Mouse (Mus musculus) heart, embryonic 12.5 days (tissue): ENCODE measurements around the gene Sqstm1. TPM values are rescaled to one million over a fixed set of nuclear protein-coding genes. Genes with fewer than 3 reads are reported as not detected.

ENCODE experiments used
- ATAC-seq: fragments of 200-750 bp; cut with Nextera tagmentation; 2 replicates; pipeline ENCODE4 v1.8.0; 2017; ENCODE audit warnings: moderate TSS enrichment, moderate library complexity; ENCODE audit not compliant: insufficient number of reproducible peaks, low FRiP score
- H3K27ac ChIP-seq: fragments of 300-500 bp; sonication (generic); 2 replicates; pipeline ENCODE4 v1.5.1; 2016; ENCODE audit warnings: mild to moderate bottlenecking, moderate library complexity; ENCODE audit not compliant: poor library complexity, severe bottlenecking
- H3K27me3 ChIP-seq: fragments of 300-500 bp; sonication (generic); replicated peaks from 2 replicates; pipeline ENCODE4 v1.6.1; 2016; ENCODE audit warnings: mild to moderate bottlenecking, moderate library complexity
- H3K36me3 ChIP-seq: fragments of 300-500 bp; sonication (generic); 2 replicates; pipeline ENCODE4 v1.6.1; 2016; ENCODE audit warnings: mild to moderate bottlenecking, moderate library complexity
- H3K4me1 ChIP-seq: fragments of 300-500 bp; sonication (generic); replicated peaks from 2 replicates; pipeline ENCODE4 v1.6.1; 2016; ENCODE audit warnings: mild to moderate bottlenecking
- H3K4me2 ChIP-seq: fragments of 300-500 bp; sonication (generic); 2 replicates; pipeline ENCODE4 v1.6.1; 2016; ENCODE audit warnings: mild to moderate bottlenecking, moderate library complexity
- H3K4me3 ChIP-seq: fragments of 300-500 bp; sonication (generic); 2 replicates; pipeline ENCODE4 v1.5.1; 2016; ENCODE audit warnings: mild to moderate bottlenecking
- H3K9ac ChIP-seq: fragments of 300-500 bp; sonication (generic); 2 replicates; pipeline ENCODE4 v1.6.1; 2016; ENCODE audit warnings: mild to moderate bottlenecking, moderate library complexity
- H3K9me3 ChIP-seq: fragments of 300-500 bp; sonication (generic); replicated peaks from 2 replicates; pipeline ENCODE4 v1.6.1; 2016; ENCODE audit warnings: mild to moderate bottlenecking, moderate library complexity
- WGBS: fragments of 180-500 bp; shearing (Covaris S2); methylation state at CpG from one replicate; pipeline ENCODE4 v1.1.7; 2016; 5-methylcytosine and 5-hydroxymethylcytosine counted together
- polyA plus RNA-seq: library from polyadenylated mRNA; unstranded; fragments of >200 nt; fragmentation: Nextera tagmentation; extraction: Ambion mirVana; gene quantifications from 2 replicates; pipeline ENCODE4 v1.2.1, GENCODE M21; 2016

Gene Sqstm1
- polyA plus RNA-seq, 1 experiment from 2014 or later = 209 TPM

GRCm38 (mm10) chr11:50228772-50229171 lies 18.1 kb upstream of the Sqstm1 start:
- 40% methylated on average over 3 of the region's 3 CpGs for WGBS
- Histone ChIP-seq H3K27me3 (peaks cover 36% of the 10 kb centered on the region), H3K9me3 (no peaks in the 10 kb centered on the region), H3K36me3 (peaks cover 29% of the 10 kb centered on the region), H3K27ac (no peak overlapping the region), H3K4me1 (peaks cover 31% of the 10 kb centered on the region), H3K4me2 (no peak overlapping the region), H3K4me3 (no peak overlapping the region), H3K9ac (peak overlapping the region; percentile 9; the same call in 1 of the 2 replicates)
- no peak for ATAC-seq

- H3K36me3 ChIP-seq = peaks cover 18% of the 10 kb centered on the region
- H3K27ac ChIP-seq = no peak overlapping the region
- no peak for ATAC-seq
- H3K4me3 ChIP-seq = no peak overlapping the region
- WGBS = 94% methylated on average over 4 of the region's 4 CpGs
- no peak overlapping the region for H3K9ac ChIP-seq
- no peak overlapping the region for H3K4me2 ChIP-seq
- H3K27me3 ChIP-seq = peaks cover 32% of the 10 kb centered on the region
- H3K9me3 ChIP-seq = no peaks in the 10 kb centered on the region
- peaks cover 31% of the 10 kb centered on the region for H3K4me1 ChIP-seq
These were observed 17.1 kb upstream of the Sqstm1 start for GRCm38 (mm10) chr11:50227736-50228135.

DNA sequence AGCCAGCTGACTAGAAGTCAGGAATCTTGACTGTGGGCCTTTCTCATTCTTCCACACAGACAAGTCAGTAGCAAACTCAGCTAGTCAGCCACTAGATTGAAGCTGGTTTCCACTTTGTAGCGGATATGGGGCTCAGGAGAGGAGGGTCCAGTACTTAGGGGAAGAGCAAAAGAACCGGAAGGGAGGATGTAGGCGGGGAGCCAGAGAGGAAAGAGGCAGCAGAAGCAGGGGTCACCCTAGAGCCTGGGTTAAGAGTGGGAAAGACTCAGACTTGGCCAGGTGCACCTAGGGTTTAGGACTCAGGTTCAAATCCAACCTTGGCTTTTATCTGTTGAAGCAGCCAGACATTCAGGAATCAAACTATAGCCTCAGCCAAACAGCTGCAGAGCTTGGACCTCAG lies 16.6 kb upstream of the Sqstm1 start:
- Histone ChIP-seq H3K36me3 (peaks cover 13% of the 10 kb centered on the region), H3K27me3 (peaks cover 26% of the 10 kb centered on the region), H3K4me1 (peaks cover 31% of the 10 kb centered on the region), H3K4me3 (0 out of 2 replicates have a peak overlapping the region, but pooled peaks have one; percentile 95), H3K9me3 (no peaks in the 10 kb centered on the region), H3K4me2 (peak overlapping the region; percentile 94), H3K27ac (peak overlapping the region; percentile 75; the same call in 1 of the 2 replicates), H3K9ac (no peak overlapping the region; the same call in 1 of the 2 replicates)
- ATAC-seq = no peak
- WGBS = 63% methylated on average over 3 of the region's 3 CpGs

DNA sequence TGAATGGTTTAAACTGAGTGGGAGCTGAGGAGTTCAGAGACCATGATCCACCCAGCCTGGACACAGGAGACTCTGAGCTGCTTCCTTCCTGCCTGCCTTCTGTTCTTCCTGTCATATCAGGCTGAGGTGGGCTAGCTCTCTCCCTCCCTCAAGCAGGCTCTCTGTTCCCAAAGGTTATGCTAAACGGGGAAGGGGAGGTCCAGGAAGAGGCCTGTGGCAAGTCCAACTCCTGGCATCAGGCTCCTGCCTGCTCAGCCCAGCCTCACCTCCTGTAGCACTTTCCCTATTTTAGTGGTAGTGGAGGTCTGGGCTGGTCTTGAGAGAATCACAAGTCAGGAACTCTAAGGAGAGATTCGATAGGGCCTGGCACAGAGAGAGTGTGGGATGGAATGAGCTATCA lies 15.8 kb upstream of the Sqstm1 start:
- WGBS = 37% methylated on average over 2 of the region's 2 CpGs
- Histone ChIP-seq H3K9ac (peak overlapping the region; percentile 98), H3K4me3 (peak overlapping the region; percentile 95), H3K4me1 (peaks cover 31% of the 10 kb centered on the region), H3K27ac (peak overlapping the region; percentile 75), H3K27me3 (peaks cover 24% of the 10 kb centered on the region), H3K36me3 (peaks cover 8% of the 10 kb centered on the region; the same call in 1 of the 2 replicates), H3K4me2 (peak overlapping the region; percentile 94), H3K9me3 (no peaks in the 10 kb centered on the region)
- ATAC-seq = no peak

- peaks cover 22% of the 10 kb centered on the region for H3K27me3 ChIP-seq
- ATAC-seq = peak; percentile 20
- WGBS = 3% methylated on average over 34 of the region's 34 CpGs
- H3K9me3 ChIP-seq = no peaks in the 10 kb centered on the region
- H3K36me3 ChIP-seq = peaks cover 6% of the 10 kb centered on the region; the same call in 1 of the 2 replicates
- H3K4me3 ChIP-seq = peak overlapping the region; percentile 95
- peak overlapping the region; percentile 75 for H3K27ac ChIP-seq
- peak overlapping the region; percentile 98 for H3K9ac ChIP-seq
- peaks cover 28% of the 10 kb centered on the region for H3K4me1 ChIP-seq
- peak overlapping the region; percentile 94 for H3K4me2 ChIP-seq
These were observed 15.2 kb upstream of the Sqstm1 start for GRCm38 (mm10) chr11:50225611-50226378.

DNA sequence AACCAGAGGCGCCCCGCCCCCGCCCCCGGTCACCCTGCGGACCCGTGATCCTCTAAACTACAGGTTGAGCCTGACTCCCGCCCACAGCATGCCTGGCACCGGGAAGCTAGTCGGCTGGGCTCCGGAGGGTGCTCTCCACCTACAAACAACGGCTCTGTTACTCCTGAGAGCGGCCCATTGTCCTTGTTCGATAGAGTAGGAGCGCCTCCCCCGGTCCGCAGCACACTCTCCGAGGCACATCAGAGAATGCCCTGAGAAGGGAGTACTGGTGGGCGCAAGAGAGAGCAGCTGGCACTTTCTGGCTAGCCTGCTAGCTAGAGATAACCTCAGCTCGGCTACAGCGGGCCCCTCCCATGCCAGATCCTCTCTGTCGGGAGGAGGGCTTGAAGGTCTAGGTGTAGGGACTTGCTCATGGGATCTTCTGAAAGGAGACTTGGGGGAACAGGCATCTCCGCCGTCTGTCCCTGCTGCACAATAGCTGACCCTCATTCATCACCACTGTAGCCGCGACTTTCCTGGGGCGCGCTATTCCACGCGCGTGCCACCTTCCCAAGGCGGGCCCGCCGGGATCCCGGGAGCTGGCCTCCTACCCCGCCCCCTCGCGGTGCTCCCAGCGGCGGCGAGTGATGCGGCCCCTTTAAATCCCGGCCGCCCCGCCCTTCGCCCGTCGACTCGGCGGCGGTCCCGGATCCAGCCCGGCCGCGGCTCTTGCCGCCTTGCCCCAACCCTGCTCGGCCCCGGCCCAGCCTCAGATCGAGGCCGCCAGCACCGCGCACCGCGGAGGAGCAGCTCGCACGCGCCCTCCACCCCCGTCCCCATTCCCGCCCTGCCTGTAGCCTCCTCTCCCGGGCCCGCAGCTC lies 14.3 kb upstream of the Sqstm1 start:
- H3K4me1 ChIP-seq = peaks cover 25% of the 10 kb centered on the region
- peaks cover 3% of the 10 kb centered on the region; the same call in 1 of the 2 replicates for H3K36me3 ChIP-seq
- peak overlapping the region; percentile 98 for H3K9ac ChIP-seq
- under 1% methylated on average over 70 of the region's 70 CpGs for WGBS
- H3K4me3 ChIP-seq = peak overlapping the region; percentile 95
- H3K9me3 ChIP-seq = no peaks in the 10 kb centered on the region
- peak overlapping the region; percentile 75 for H3K27ac ChIP-seq
- peak overlapping the region; percentile 94 for H3K4me2 ChIP-seq
- H3K27me3 ChIP-seq = peaks cover 13% of the 10 kb centered on the region; the same call in 1 of the 2 replicates
- peak; percentile 92 for ATAC-seq

- no peaks in the 10 kb centered on the region for H3K9me3 ChIP-seq
- H3K36me3 ChIP-seq = peaks cover 3% of the 10 kb centered on the region; the same call in 1 of the 2 replicates
- H3K4me2 ChIP-seq = peak overlapping the region; percentile 94
- H3K27me3 ChIP-seq = peaks cover 5% of the 10 kb centered on the region; the same call in 1 of the 2 replicates
- 9% methylated on average over 17 of the region's 17 CpGs for WGBS
- peak overlapping the region; percentile 95 for H3K4me3 ChIP-seq
- no peak for ATAC-seq
- peak overlapping the region; percentile 98 for H3K9ac ChIP-seq
- peaks cover 24% of the 10 kb centered on the region for H3K4me1 ChIP-seq
- H3K27ac ChIP-seq = peak overlapping the region; percentile 75
These were observed 13.4 kb upstream of the Sqstm1 start for GRCm38 (mm10) chr11:50223783-50224662.

DNA sequence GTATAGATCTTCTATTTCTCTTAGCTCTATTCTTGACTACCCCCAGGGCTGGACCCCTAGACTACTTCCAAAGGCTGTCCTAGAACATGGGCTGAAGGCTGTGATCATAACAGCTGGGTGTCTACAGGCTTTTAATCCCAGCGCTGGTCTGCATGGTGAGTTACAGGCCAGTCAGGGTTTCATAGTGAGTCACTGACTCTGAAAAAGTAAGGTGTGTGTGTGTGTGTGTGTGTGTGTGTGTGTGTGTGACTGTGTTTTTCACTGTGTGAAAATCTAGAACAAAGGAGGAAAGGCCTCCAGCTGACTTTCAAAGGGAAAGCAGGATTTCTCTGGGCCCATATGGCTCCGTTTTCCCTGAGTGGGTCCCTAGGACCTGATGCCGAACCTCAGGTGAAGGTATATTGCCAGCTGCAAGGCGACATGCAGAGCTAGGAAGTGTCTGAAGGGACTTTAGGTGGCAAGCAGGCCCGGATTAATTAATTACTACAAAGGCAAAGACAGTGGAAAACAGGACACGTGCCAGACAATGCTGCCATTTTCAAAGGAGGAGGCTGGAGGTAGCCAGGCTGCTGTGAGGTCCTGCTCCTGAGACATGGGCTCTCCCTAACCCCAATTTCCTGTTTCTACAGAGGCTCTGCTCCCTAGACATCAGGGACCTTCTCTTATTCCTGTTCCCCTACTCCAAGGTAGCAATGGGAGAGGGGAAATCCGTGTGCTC lies 12.1 kb upstream of the Sqstm1 start:
- Histone ChIP-seq H3K27ac (no peak overlapping the region), H3K36me3 (no peaks in the 10 kb centered on the region), H3K4me2 (no peak overlapping the region), H3K4me3 (no peak overlapping the region), H3K9ac (no peak overlapping the region), H3K4me1 (peaks cover 26% of the 10 kb centered on the region), H3K27me3 (no peaks in the 10 kb centered on the region; the same call in 1 of the 2 replicates), H3K9me3 (no peaks in the 10 kb centered on the region)
- 59% methylated on average over 7 of the region's 7 CpGs for WGBS
- no peak for ATAC-seq

GRCm38 (mm10) chr11:50219833-50220232 lies 9.2 kb upstream of the Sqstm1 start:
- peaks cover 25% of the 10 kb centered on the region for H3K4me1 ChIP-seq
- H3K4me2 ChIP-seq = no peak overlapping the region
- H3K9me3 ChIP-seq = no peaks in the 10 kb centered on the region
- ATAC-seq = no peak
- no peak overlapping the region for H3K4me3 ChIP-seq
- no peak overlapping the region for H3K27ac ChIP-seq
- no peaks in the 10 kb centered on the region for H3K27me3 ChIP-seq
- H3K9ac ChIP-seq = no peak overlapping the region
- H3K36me3 ChIP-seq = no peaks in the 10 kb centered on the region
- 60% methylated on average over 2 of the region's 2 CpGs for WGBS

GRCm38 (mm10) chr11:50217811-50218210 lies 7.2 kb upstream of the Sqstm1 start:
- H3K4me1 ChIP-seq = peaks cover 29% of the 10 kb centered on the region
- no peak overlapping the region for H3K4me3 ChIP-seq
- H3K4me2 ChIP-seq = no peak overlapping the region
- ATAC-seq = no peak
- no peaks in the 10 kb centered on the region for H3K27me3 ChIP-seq
- 64% methylated on average over 4 of the region's 4 CpGs for WGBS
- H3K27ac ChIP-seq = no peak overlapping the region
- no peak overlapping the region for H3K9ac ChIP-seq
- no peaks in the 10 kb centered on the region for H3K9me3 ChIP-seq
- no peaks in the 10 kb centered on the region for H3K36me3 ChIP-seq
